19 mouse cellular contexts compared by ENCODE assay signal in genomic region chr19:14993344-14993743, GRCm38 (mm10).
DNase-seq lines count a peak whose midpoint lies in the region.
"Had no signal": no experiment of that assay in that cellular context is flagged by ENCODE, and none has a peak within 500 bp of the region (broad histone marks: within the 10 kb centered on the region; RNA-seq: fewer than 3 reads in every experiment).

No protein-coding gene starts in this region.

- intact Hi-C loops in heart, postnatal 10 days (cut with DNase I): no loop called here
- intact Hi-C loops in left cerebral cortex, postnatal 10 days (cut with DNase I): no loop called here

- peak; percentile 22 for DNase-seq in heart, adult 11 months
- DNase-seq in heart, postnatal 10 days: no peak
- peak; percentile 17 for DNase-seq in Muller cell, postnatal 12 days (ENCODE audit: inconsistent ontology term)
- DNase-seq in gonadal fat pad, adult 2 months (ENCODE audit: low read depth): peak; percentile 37
- peak; percentile 24 for DNase-seq in lung, postnatal 36 days
- no peak for DNase-seq in kidney, adult 9 months
- DNase-seq in left cerebral cortex, postnatal 10 days (ENCODE audit: extremely low spot score in 1 of 2, low spot score in 2 of 2): no peak
- DNase-seq: adrenal gland, adult 2 months; adrenal gland, postnatal 14 days; B cell, adult 2 months; cerebellum, adult 11-12 months; cerebellum, adult 8-10 months; cerebellum, postnatal 10 days; cerebellum, postnatal 36 days; gastrocnemius, postnatal 10 days; gastrocnemius, postnatal 36 days; heart, adult 18-20 months; heart, postnatal 14 days; heart, postnatal 4 days had no signal

Comparison
In these comparisons a context has a peak if more than half of its experiments do, and no peak if none do; other contexts are left out.
1. DNase-seq: peak in heart, adult 11 months (single experiment), Muller cell, postnatal 12 days (single experiment), gonadal fat pad, adult 2 months (single experiment) and lung, postnatal 36 days (single experiment); none in heart, postnatal 10 days (0 of 2), kidney, adult 9 months (single experiment) and left cerebral cortex, postnatal 10 days (0 of 2).